Mouse (Mus musculus): Measurements from ENCODE around the gene Mafb.

DNA sequence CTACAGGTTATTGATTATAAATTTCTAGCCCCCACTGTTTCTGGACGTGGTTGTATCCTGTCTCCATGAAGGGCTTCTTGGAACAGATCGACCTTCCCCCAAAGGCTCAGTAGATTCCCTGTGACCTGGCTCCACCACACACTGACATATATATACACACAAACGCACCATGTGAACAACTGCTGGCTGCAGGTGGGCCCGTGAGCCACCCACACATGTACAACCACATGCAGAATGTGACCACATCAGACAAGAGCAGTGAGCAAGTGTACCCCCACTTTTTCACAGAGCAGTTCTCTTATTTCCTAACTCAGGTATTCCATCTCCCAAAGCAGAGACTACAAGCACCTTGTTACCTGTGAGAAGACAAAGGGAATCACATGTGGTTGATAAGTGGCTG lies 39.1 kb downstream of the Mafb start:
- TF ChIP-seq CTCF (IDR thresholded peaks at IDR 0.05; ENCODE audit: low read depth, low read length) (no peak), POLR2A (IDR thresholded peaks at IDR 0.05; ENCODE audit: insufficient read depth, low read length) (no peak)
